Mouse (Mus musculus) embryonic facial prominence, embryonic 13.5 days (tissue): ENCODE results near the gene Krt88. TPM values are rescaled to one million over a fixed set of nuclear protein-coding genes. Genes with fewer than 3 reads are reported as not detected.
A peak's percentile ranks its signal among the peaks of the same experiment; 100 is the strongest.

Experiments used
- ATAC-seq: fragments of 200-750 bp; cut with Nextera tagmentation; 2 replicates; pipeline ENCODE4 v1.8.0; 2017; ENCODE audit warnings: low read depth; ENCODE audit not compliant: insufficient number of reproducible peaks, insufficient read depth, low FRiP score, low TSS enrichment
- H3K27ac ChIP-seq: fragments of 300-500 bp; sonication (generic); 2 replicates; pipeline ENCODE4 v1.5.1; 2015; ENCODE audit warnings: moderate library complexity, mild to moderate bottlenecking, inconsistent platforms
- H3K27me3 ChIP-seq: fragments of 300-500 bp; sonication (generic); 2 replicates; pipeline ENCODE4 v1.6.1; 2015; ENCODE audit warnings: mild to moderate bottlenecking, inconsistent platforms
- H3K36me3 ChIP-seq: fragments of 300-500 bp; sonication (generic); 2 replicates; pipeline ENCODE4 v1.6.1; 2015; ENCODE audit warnings: mild to moderate bottlenecking, inconsistent platforms
- H3K4me1 ChIP-seq: fragments of 300-500 bp; sonication (generic); 2 replicates; pipeline ENCODE4 v1.6.1; 2015; ENCODE audit warnings: inconsistent platforms
- H3K4me2 ChIP-seq: fragments of 300-500 bp; sonication (generic); 2 replicates; pipeline ENCODE4 v1.6.1; 2015; ENCODE audit warnings: moderate library complexity, mild to moderate bottlenecking, inconsistent platforms
- H3K4me3 ChIP-seq: fragments of 300-500 bp; sonication (generic); 2 replicates; pipeline ENCODE4 v1.5.1; 2015; ENCODE audit warnings: mild to moderate bottlenecking, inconsistent platforms
- H3K9ac ChIP-seq: fragments of 300-500 bp; sonication (generic); 2 replicates; pipeline ENCODE4 v1.6.1; 2015; ENCODE audit warnings: mild to moderate bottlenecking, inconsistent platforms
- H3K9me3 ChIP-seq: fragments of 300-500 bp; sonication (generic); 2 replicates; pipeline ENCODE4 v1.6.1; 2016; ENCODE audit warnings: inconsistent platforms
- WGBS: fragments of 180-500 bp; shearing (Covaris S2); methylation state at CpG from one replicate; pipeline ENCODE4 v1.1.7; 2015; ENCODE audit warnings: mixed read lengths; 5-methylcytosine and 5-hydroxymethylcytosine counted together
- polyA plus RNA-seq: library from polyadenylated mRNA; unstranded; fragments of >200 nt; fragmentation: Nextera tagmentation; extraction: Ambion mirVana; gene quantifications from 2 replicates; pipeline ENCODE4 v1.2.1, GENCODE M21; 2015

The Krt88 gene
- polyA plus RNA-seq, 1 experiment from 2014 or later = not detected

GRCm38 (mm10) chr15:101440837-101441236 is 6.7 kb upstream of the Krt88 start:
- no peak for ATAC-seq
- WGBS = 68% methylated on average over 4 of the region's 4 CpGs
- no peaks in the 10 kb centered on the region for H3K9me3 ChIP-seq
- no peaks in the 10 kb centered on the region for H3K36me3 ChIP-seq
- no peak overlapping the region for H3K4me2 ChIP-seq
- no peak overlapping the region for H3K9ac ChIP-seq
- H3K27me3 ChIP-seq = peaks cover 46% of the 10 kb centered on the region
- H3K27ac ChIP-seq = no peak overlapping the region
- H3K4me3 ChIP-seq = no peak overlapping the region
- peaks cover 7% of the 10 kb centered on the region for H3K4me1 ChIP-seq

GRCm38 (mm10) chr15:101446572-101446971 is 972 bp upstream of the Krt88 start:
- Histone ChIP-seq H3K4me3 (no peak overlapping the region), H3K27ac (no peak overlapping the region), H3K4me1 (no peaks in the 10 kb centered on the region), H3K27me3 (no peaks in the 10 kb centered on the region), H3K9ac (no peak overlapping the region), H3K4me2 (no peak overlapping the region), H3K36me3 (no peaks in the 10 kb centered on the region), H3K9me3 (no peaks in the 10 kb centered on the region)
- WGBS = 73% methylated on average over 11 of the region's 11 CpGs
- ATAC-seq = no peak

- Histone ChIP-seq H3K9me3 (peaks cover 2% of the 10 kb centered on the region; the same call in 1 of the 2 replicates), H3K9ac (no peak overlapping the region), H3K4me1 (peaks cover 6% of the 10 kb centered on the region; the same call in 1 of the 2 replicates), H3K36me3 (no peaks in the 10 kb centered on the region), H3K4me3 (no peak overlapping the region), H3K4me2 (0 out of 2 replicates have a peak overlapping the region, but pooled peaks have one; percentile 26), H3K27ac (no peak overlapping the region), H3K27me3 (no peaks in the 10 kb centered on the region)
- no peak for ATAC-seq
- WGBS = 8% methylated on average over 13 of the region's 13 CpGs
Measured at GRCm38 (mm10) chr15:101453093-101453736, 5.7 kb downstream of the Krt88 start.

GRCm38 (mm10) chr15:101454774-101455173 is 7.2 kb downstream of the Krt88 start:
- Histone ChIP-seq H3K9me3 (peaks cover 2% of the 10 kb centered on the region; the same call in 1 of the 2 replicates), H3K36me3 (no peaks in the 10 kb centered on the region), H3K27ac (no peak overlapping the region), H3K4me1 (peaks cover 15% of the 10 kb centered on the region), H3K9ac (no peak overlapping the region), H3K4me2 (no peak overlapping the region), H3K27me3 (no peaks in the 10 kb centered on the region), H3K4me3 (no peak overlapping the region)
- WGBS = 84% methylated on average over 8 of the region's 8 CpGs
- ATAC-seq = no peak

GRCm38 (mm10) chr15:101455292-101455691 is 7.7 kb downstream of the Krt88 start:
- H3K9ac ChIP-seq = no peak overlapping the region
- no peak overlapping the region for H3K4me2 ChIP-seq
- H3K27ac ChIP-seq = no peak overlapping the region
- no peak overlapping the region for H3K4me3 ChIP-seq
- H3K36me3 ChIP-seq = no peaks in the 10 kb centered on the region
- no peaks in the 10 kb centered on the region for H3K27me3 ChIP-seq
- 75% methylated on average over 2 of the region's 2 CpGs for WGBS
- peaks cover 15% of the 10 kb centered on the region for H3K4me1 ChIP-seq
- ATAC-seq = no peak
- H3K9me3 ChIP-seq = peaks cover 2% of the 10 kb centered on the region; the same call in 1 of the 2 replicates

- Histone ChIP-seq H3K27ac (no peak overlapping the region), H3K4me2 (no peak overlapping the region), H3K4me1 (peaks cover 15% of the 10 kb centered on the region), H3K4me3 (no peak overlapping the region), H3K9ac (no peak overlapping the region), H3K36me3 (no peaks in the 10 kb centered on the region), H3K27me3 (no peaks in the 10 kb centered on the region), H3K9me3 (peaks cover 2% of the 10 kb centered on the region; the same call in 1 of the 2 replicates)
- 85% methylated on average over 6 of the region's 6 CpGs for WGBS
- no peak for ATAC-seq
Measured at GRCm38 (mm10) chr15:101455891-101456290, 8.3 kb downstream of the Krt88 start.

- H3K27me3 ChIP-seq = no peaks in the 10 kb centered on the region
- no peak for ATAC-seq
- H3K9me3 ChIP-seq = peaks cover 2% of the 10 kb centered on the region; the same call in 1 of the 2 replicates
- H3K9ac ChIP-seq = no peak overlapping the region
- H3K4me2 ChIP-seq = no peak overlapping the region
- H3K36me3 ChIP-seq = no peaks in the 10 kb centered on the region
- H3K4me3 ChIP-seq = no peak overlapping the region
- 55% methylated on average over 16 of the region's 16 CpGs for WGBS
- H3K4me1 ChIP-seq = peaks cover 11% of the 10 kb centered on the region
- no peak overlapping the region for H3K27ac ChIP-seq
Measured at GRCm38 (mm10) chr15:101458361-101458930, 10.9 kb downstream of the Krt88 start.

- H3K36me3 ChIP-seq = no peaks in the 10 kb centered on the region
- peaks cover 10% of the 10 kb centered on the region; the same call in 1 of the 2 replicates for H3K4me1 ChIP-seq
- no peak overlapping the region for H3K9ac ChIP-seq
- 74% methylated on average over 14 of the region's 14 CpGs for WGBS
- no peak overlapping the region for H3K4me2 ChIP-seq
- no peak for ATAC-seq
- no peak overlapping the region for H3K4me3 ChIP-seq
- no peak overlapping the region for H3K27ac ChIP-seq
- 0 out of 2 replicates have a peak, but pooled peaks cover 5% of the 10 kb centered on the region for H3K27me3 ChIP-seq
- H3K9me3 ChIP-seq = peaks cover 2% of the 10 kb centered on the region; the same call in 1 of the 2 replicates
Measured at GRCm38 (mm10) chr15:101459283-101459682, 11.7 kb downstream of the Krt88 start.

- H3K9me3 ChIP-seq = no peaks in the 10 kb centered on the region
- peaks cover 5% of the 10 kb centered on the region; the same call in 1 of the 2 replicates for H3K4me1 ChIP-seq
- no peak within 1 kb of the TSS for H3K4me2 ChIP-seq
- ATAC-seq = no peak
- 0 out of 2 replicates have a peak, but pooled peaks cover 5% of the 10 kb centered on the region for H3K27me3 ChIP-seq
- H3K36me3 ChIP-seq = no peaks in the 10 kb centered on the region
- H3K9ac ChIP-seq = no peak within 1 kb of the TSS
- no peak within 1 kb of the TSS for H3K4me3 ChIP-seq
- WGBS = 76% methylated on average over 13 of the region's 13 CpGs
- H3K27ac ChIP-seq = no peak within 1 kb of the TSS
Measured at GRCm38 (mm10) chr15:101463651-101464050, 16.1 kb downstream of the Krt88 start, which contains the start of gene Krt81. Gene Krt81, minus strand, starts transcription at chr15:101463751.

GRCm38 (mm10) chr15:101469093-101469492 is 21.5 kb downstream of the Krt88 start:
- H3K4me3 ChIP-seq = no peak overlapping the region
- no peak for ATAC-seq
- no peaks in the 10 kb centered on the region for H3K4me1 ChIP-seq
- H3K4me2 ChIP-seq = no peak overlapping the region
- no peaks in the 10 kb centered on the region for H3K27me3 ChIP-seq
- no peak overlapping the region for H3K9ac ChIP-seq
- no peaks in the 10 kb centered on the region for H3K36me3 ChIP-seq
- 84% methylated on average over 4 of the region's 4 CpGs for WGBS
- H3K9me3 ChIP-seq = no peaks in the 10 kb centered on the region
- H3K27ac ChIP-seq = no peak overlapping the region

GRCm38 (mm10) chr15:101472952-101473528 is 25.5 kb downstream of the Krt88 start, which contains the start of gene Krt86:
Gene Krt86, plus strand, starts transcription at chr15:101473478.
- Histone ChIP-seq H3K4me2 (no peak within 1 kb of the TSS), H3K9me3 (no peaks in the 10 kb centered on the region), H3K36me3 (no peaks in the 10 kb centered on the region), H3K27ac (no peak within 1 kb of the TSS), H3K4me3 (no peak within 1 kb of the TSS), H3K27me3 (peaks cover 4% of the 10 kb centered on the region), H3K4me1 (no peaks in the 10 kb centered on the region), H3K9ac (no peak within 1 kb of the TSS)
- WGBS = 30% methylated on average over 10 of the region's 10 CpGs
- no peak for ATAC-seq
